Mouse (Mus musculus) T-cell, adult 2 months (primary cell): ENCODE results near the gene Scamp4.

Source experiments
- DNase-seq: peaks from one replicate; pipeline ENCODE4 v3.0.0; 2022; ENCODE audit warnings: low spot score

Gene Scamp4

DNA sequence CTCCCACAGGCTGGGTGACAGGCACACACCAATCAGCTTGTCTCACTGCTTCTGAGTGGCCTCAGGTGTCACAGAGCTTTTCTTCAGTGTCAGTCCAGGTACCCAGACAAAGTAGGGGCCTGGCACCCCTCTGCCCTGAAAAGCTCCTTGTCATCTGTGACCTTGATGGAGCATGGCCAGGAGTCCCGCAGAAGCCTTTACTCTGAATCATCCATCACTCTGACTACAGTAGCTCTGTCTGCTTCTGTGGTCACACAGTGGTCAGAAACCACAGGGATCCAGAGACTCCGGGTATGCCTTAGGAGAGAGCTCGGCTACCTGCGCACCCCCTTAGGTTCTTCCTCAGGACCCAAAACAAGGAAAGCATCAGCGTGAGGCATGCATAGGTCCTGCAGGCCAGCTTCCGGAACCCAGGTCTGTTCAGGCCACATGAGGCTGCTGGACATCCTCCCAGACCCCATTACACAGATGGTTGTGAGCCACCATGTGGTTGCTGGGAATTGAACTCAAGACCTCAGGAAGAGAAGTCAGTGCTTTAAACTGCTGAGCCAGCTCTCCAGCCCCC, 50.6 kb downstream of the Scamp4 start:
- DNase-seq, result no peak

DNA sequence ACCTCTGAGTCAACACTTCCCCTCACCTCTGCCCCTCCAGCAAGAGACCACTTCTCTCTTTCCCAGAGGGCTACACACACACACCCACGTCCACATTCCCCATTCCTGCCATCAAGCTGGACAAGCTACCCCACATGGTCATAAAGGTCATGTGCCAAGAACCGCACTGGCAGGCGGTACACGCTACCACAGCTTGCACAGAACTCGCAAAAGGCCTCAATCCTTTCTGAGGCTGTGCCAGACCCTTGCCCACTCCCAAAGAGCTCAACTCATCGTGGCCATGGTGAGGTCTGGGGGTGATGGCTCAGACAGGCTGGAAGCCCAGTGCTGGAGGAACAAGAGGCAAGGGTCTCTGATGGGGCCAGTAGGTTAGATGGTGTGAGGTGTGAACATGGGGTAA, 52.2 kb downstream of the Scamp4 start:
- no peak for DNase-seq

DNA sequence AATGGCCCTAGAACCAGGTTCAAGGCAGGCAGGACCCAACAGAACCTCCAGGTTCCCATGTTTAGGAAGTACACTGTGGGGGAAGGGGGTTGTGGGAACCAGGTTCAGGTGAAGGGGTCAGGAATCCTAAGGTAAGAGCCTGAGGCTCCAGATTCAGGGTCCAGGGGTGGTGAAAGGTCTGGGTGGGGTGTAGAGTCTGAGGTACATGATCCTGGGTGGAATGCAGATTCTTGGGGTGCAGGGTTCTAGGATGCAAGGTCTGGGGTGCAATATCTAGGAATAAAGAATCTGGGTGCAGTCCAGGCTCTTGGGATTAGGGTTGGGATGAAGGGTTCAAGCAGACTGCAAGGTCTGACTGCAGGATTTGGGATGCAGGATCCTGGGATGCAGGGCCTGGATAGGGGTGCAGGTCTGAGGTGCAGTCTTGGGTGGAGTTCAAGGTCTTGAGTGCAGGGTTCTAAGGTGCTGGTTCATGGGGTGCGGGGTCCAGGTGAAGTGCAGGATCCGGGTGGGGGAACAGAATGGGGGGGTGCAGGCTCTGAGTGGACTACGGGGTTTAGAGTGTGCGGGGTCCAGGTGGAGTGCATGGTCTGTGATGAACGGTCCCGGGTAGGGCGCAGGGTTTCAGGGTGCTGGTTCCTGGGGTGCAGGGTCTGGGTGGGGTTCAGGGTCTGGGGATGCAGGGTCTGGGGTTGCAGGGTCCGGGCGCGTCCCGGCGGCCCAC, 52.9 kb downstream of the Scamp4 start:
- no peak for DNase-seq

DNA sequence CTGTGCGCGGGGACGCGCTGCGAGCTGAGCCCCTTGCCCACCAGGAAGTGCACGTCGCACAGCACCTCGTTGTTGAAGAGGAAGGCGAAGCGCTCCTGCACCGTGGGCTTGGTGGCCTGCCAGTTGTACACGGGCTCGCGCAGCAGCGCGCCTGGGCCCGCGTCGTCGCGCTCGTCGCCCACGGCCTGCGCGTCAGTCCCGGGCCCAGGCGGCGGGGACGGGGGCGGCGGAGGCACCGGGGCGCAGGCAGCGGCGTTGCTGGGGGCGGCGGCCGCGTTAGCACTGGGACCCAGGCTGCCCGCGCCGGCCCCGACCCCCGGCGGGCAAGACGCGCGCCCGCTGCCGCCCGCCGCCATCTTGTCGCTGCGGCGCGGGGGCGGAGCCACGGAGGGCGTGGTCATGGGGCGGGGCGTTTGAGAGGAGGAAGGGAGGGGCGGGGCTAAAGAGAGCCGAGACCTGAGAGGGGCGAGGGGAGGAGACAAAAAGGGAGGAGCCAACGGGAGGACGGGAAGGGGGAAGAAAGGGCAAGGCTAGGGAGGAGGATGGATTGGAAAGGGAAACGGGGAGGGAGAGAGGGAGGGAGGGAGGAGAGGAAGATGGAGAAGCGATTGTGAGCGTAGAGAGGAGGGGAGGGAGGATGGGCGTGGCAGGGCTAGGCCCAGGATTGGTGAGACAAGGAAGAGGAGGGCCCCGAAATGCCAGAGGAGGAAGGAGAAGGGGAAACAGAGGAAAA, 53.6 kb downstream of the Scamp4 start:
- DNase-seq, result peak; percentile 87

DNA sequence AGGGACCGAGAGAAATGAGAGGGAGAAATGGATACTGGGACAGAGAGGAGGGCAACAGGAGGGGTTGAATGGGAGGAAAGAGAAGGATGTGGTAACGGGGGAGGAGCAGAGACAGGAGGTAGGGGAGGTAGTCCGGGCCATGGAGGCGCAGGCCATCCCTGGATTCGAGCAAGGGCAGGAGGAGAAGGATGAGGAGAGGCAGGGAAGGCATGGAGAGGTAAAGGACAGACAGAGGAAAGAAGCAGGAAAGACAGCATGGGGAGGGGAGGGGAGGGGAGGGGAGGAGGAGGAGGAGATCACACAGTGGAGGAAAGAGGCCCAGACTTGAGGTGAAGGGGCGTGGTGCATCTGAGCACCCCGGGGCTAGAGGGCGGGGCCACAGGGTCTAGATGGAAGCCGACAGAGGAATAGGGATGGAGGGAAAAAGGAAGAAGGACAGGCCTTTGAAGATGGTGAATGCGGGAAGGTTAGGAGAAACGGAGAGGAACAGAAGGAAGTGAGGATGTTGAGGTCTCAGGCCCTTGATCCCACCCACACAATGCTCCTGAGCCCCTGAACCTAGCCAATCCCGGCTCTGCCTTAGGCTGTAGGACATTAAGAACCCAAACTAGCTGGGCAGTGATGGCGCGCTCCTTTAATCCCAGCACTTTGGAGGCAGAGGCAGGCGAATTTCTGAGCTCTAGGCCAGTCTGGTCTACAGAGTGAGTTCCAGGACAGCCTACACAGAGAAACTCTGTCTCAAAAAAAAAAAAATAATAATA, 54.4 kb downstream of the Scamp4 start, which contains the start of gene Btbd2:
Btbd2 (minus strand) TSS at position 209 of the 761 bp plus-strand sequence.
- no peak for DNase-seq

DNA sequence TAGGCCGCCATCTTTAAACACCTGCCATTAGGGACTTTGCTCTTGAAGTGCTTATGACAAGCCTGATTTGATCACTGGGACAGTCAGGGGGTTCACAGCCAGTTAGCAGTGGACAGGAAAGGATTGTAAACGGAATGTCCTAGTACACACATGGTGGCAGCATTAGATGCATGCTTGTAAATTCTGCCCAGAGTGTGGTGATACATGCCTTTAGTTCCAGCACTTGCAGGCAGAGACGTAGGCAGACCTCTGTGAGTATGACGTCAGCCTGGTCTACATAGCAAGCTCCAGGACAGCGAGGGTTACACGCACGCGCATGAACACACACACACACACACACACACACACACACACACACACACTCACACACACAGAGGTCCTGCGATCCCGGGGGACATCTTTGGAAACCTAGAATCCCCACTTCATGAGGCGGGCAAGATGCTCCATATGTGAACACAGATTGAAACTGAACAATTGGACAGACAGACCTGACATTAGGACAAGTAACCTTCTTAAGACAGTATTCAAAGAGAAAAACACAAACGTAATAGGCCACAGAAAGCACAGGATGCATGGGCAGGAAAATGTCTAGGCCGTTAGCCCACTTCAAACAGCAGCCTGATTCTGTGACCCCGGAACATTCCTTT, 55.6 kb downstream of the Scamp4 start:
- DNase-seq, result peak; percentile 70

DNA sequence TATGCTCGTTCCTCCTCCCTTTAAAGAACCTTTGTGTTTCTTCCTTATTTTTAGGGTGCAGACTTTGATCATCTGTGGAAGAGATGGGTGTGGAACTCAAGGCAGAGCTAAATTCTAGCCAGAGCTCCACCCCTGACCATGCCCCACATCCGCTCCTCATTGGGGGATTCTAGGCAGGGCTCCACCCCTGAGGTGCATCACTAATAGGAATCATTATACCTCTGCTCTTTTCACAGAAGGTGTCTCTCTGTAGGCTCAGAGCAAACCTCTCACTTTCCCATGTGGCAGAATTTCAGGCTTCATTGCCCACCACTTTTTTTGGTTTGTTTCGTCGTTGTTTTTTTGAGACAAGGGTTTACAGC, 56.1 kb downstream of the Scamp4 start:
- DNase-seq, result peak; percentile 60

DNA sequence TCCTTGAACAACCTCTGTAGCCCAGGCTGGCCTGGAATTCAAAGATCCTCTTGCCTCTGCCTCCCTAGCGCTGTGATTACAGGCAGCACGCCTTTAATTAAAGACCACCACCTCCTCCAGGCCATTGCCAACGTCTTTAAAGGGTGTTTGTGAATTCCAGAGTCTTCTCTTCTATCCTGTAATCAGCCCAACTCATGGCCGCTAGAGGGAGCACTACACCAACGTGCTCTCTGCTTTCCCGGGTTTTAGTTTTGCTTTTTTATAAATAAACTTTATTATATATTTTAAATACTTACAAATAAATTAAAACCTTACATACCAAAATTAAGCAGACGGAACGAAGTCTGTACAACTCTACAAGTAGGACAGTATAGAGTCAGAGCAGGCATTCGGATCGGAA, 56.5 kb downstream of the Scamp4 start:
- DNase-seq, result peak; percentile 57

DNA sequence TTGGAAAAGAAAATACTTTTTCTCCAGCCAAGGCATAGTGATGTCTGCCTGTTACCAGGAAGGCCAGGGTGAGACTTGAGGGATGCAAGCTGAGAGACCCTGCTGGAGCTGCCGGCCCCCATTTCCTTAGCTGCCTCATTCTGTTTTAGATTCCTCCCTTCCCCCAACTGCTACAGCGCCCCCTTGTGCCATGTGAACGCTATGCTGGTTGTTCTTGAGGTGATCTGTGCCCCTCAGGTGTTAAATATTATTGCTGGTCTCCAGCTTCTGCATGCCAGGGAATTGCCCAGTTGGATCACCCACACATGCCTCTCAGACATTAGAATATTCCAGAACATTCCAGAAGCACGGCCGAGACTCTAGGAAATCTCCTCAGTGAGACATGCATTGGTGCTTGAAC, 58.5 kb downstream of the Scamp4 start:
- DNase-seq, result peak; percentile 72

DNA sequence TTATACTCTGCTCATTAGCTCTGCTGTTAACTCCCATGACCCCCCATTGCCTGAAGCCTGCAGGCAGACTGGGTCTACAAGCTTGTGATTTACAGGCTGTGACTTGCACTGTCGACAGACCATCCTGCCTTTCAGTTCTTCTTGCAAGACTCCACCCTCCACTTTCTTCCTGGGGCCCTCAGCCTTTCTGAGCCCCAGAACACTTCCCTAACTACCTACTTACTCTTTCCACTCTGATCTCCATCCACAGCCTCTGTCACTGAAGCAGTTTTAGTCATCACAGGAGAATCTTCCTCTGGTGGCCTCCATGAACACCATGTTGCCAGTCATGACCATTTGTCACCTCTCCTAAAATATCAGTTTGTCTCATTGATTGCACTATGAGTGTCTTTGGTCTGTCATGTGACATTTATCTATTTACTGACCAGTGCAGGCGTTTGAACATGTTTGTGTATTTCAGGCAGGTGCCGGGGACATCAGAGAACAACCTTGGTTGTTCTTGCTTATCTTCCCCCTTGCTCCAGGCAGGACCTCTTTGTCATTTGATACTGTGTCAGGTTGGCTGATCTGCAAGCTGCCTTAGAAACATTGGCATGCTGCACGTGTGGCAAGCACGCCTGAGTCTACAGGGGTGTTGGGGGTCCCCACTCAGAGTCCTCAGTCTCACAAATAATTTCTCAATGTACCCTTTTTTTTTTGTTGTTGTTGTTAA, 61.0 kb downstream of the Scamp4 start:
- DNase-seq, result no peak

DNA sequence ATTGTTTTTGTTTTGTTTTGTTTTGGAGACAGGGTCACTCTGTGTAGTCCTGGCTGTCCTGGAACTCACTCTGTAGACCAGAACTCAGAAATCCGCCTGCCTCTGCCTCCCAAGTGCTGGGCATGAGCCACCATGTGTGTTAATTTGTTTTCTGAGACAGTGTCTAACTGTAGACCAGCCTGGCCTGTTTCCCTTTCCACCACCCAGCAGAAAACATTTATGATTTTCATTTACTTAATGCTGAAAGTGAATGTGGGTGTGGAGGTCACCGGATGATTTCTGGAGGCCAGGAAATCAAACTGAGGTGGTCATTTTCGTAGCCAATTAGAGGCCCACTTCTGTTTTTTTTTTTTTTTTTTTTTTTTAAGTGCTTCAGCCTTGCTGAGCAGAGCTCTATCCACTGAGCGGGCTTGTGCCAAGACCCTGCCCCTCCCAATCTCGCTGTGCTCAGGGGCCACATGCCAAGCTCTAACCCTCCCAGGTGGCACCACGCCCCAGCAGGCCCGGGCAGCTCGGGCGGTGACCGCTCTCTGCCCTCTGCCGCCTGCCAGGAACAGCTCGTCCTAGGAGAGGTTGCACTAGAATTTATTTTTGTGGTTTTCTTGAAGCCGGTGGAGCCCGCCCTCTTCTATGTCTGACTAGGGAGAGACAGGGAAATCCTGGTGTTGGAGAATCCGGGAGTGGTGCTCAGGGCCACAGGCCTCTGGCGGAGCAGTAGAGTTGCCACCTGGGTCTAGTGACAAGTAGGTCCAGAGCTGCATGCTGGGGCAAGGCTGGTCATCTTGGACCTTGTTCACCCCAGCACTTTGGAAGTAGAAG, 61.7 kb downstream of the Scamp4 start:
- peak; percentile 36 for DNase-seq

DNA sequence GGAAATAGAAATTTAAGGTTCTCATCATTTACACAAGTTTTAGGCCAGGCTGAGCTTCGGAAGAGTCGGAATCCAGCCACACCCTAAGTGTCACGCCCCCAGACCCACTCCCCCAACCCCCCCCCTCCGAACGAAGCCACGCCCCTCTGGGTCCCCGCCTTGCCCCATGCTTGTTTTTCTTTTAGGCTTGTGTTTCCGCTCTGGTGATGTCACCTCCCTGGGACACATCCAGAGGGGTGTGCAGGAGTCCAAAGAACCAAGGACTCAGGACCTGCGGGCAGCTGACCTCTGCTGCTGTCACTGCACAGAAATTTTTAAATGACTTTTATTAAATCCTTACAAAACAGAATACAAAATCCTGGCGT, 62.3 kb downstream of the Scamp4 start:
- no peak for DNase-seq
